Mouse (Mus musculus) cerebellum, adult 2 months (tissue): ENCODE measurements around the gene Gzmk.

Source experiments
- CTCF ChIP-seq: fragments of 200-500 bp; IDR thresholded peaks from 2 replicates; pipeline ENCODE4 v1.5.1; 2011; ENCODE audit warnings: low read depth, mild to moderate bottlenecking, control low read depth, low read length, moderate library complexity, borderline replicate concordance; ENCODE audit not compliant: insufficient read depth
- POLR2A ChIP-seq: fragments of 200-500 bp; IDR thresholded peaks from 2 replicates; pipeline ENCODE4 v1.6.1; 2011; ENCODE audit warnings: low read length, control low read depth, borderline replicate concordance; ENCODE audit not compliant: insufficient read depth

GRCm38 (mm10) chr13:113197872-113198502, 27.7 kb downstream of the Gzmk start:
- TF ChIP-seq CTCF (no peak), POLR2A (no peak)
